Mouse (Mus musculus): ENCODE data around the gene Birc6. TPM values are rescaled to one million over a fixed set of nuclear protein-coding genes. Genes with fewer than 3 reads are reported as not detected.

The Birc6 gene
- polyA plus RNA-seq, 1 experiment, result 120 TPM

GRCm38 (mm10) chr17:74711627-74712026 lies 183.5 kb downstream of the Birc6 start:
- Histone ChIP-seq H3K4me3 (replicated peaks; ENCODE audit: insufficient read depth, low read depth, low read length) (no peak overlapping the region), H3K27ac (ENCODE audit: insufficient read depth, low read length) (no peak overlapping the region), H3K4me1 (ENCODE audit: control insufficient read depth, insufficient read depth, low read length) (no peaks in the 10 kb centered on the region), H3K27me3 (ENCODE audit: control insufficient read depth, insufficient read depth, low read length) (no peaks in the 10 kb centered on the region)
- 90% methylated on average over 8 of the region's 8 CpGs for WGBS
- no peak for TF ChIP-seq CTCF (IDR thresholded peaks at IDR 0.05; ENCODE audit: borderline replicate concordance, insufficient read depth, low read depth, low read length)
- no peak for TF ChIP-seq POLR2A (IDR thresholded peaks at IDR 0.05; ENCODE audit: borderline replicate concordance, insufficient read depth, low read length)
- DNase-seq, result no peak

- Histone ChIP-seq H3K27me3 (ENCODE audit: control insufficient read depth, insufficient read depth, low read length) (no peaks in the 10 kb centered on the region), H3K27ac (ENCODE audit: insufficient read depth, low read length) (no peak overlapping the region), H3K4me1 (ENCODE audit: control insufficient read depth, insufficient read depth, low read length) (no peaks in the 10 kb centered on the region), H3K4me3 (replicated peaks; ENCODE audit: insufficient read depth, low read depth, low read length) (no peak overlapping the region)
- TF ChIP-seq CTCF (IDR thresholded peaks at IDR 0.05; ENCODE audit: borderline replicate concordance, insufficient read depth, low read depth, low read length), result no peak
- TF ChIP-seq POLR2A (IDR thresholded peaks at IDR 0.05; ENCODE audit: borderline replicate concordance, insufficient read depth, low read length), result no peak
- 53% methylated on average over 3 of the region's 3 CpGs for WGBS
- DNase-seq, result no peak
These were observed 187.0 kb downstream of the Birc6 start for GRCm38 (mm10) chr17:74715128-74715527.

GRCm38 (mm10) chr17:74715724-74716123 lies 187.6 kb downstream of the Birc6 start:
- no peak for DNase-seq

GRCm38 (mm10) chr17:74716643-74717042 lies 188.5 kb downstream of the Birc6 start:
- TF ChIP-seq POLR2A (IDR thresholded peaks at IDR 0.05; ENCODE audit: borderline replicate concordance, insufficient read depth, low read length) (no peak), CTCF (IDR thresholded peaks at IDR 0.05; ENCODE audit: borderline replicate concordance, insufficient read depth, low read depth, low read length) (no peak)
- Histone ChIP-seq H3K4me3 (replicated peaks; ENCODE audit: insufficient read depth, low read depth, low read length) (no peak overlapping the region), H3K27ac (ENCODE audit: insufficient read depth, low read length) (no peak overlapping the region), H3K4me1 (ENCODE audit: control insufficient read depth, insufficient read depth, low read length) (no peaks in the 10 kb centered on the region), H3K27me3 (ENCODE audit: control insufficient read depth, insufficient read depth, low read length) (no peaks in the 10 kb centered on the region)
- no peak for DNase-seq
- WGBS, result 48% methylated on average over 3 of the region's 3 CpGs

More at GRCm38 (mm10) chr17:74715724-74716123, 187.6 kb downstream of the Birc6 start:
- no peak for TF ChIP-seq POLR2A (IDR thresholded peaks at IDR 0.05; ENCODE audit: borderline replicate concordance, insufficient read depth, low read length)
- no peak for TF ChIP-seq CTCF (IDR thresholded peaks at IDR 0.05; ENCODE audit: borderline replicate concordance, insufficient read depth, low read depth, low read length)
- Histone ChIP-seq H3K4me1 (ENCODE audit: control insufficient read depth, insufficient read depth, low read length) (no peaks in the 10 kb centered on the region), H3K4me3 (replicated peaks; ENCODE audit: insufficient read depth, low read depth, low read length) (no peak overlapping the region), H3K27me3 (ENCODE audit: control insufficient read depth, insufficient read depth, low read length) (no peaks in the 10 kb centered on the region), H3K27ac (ENCODE audit: insufficient read depth, low read length) (no peak overlapping the region)
- WGBS, result 56% methylated on average over 1 of the region's 1 CpGs

- no peak for TF ChIP-seq POLR2A (IDR thresholded peaks at IDR 0.05; ENCODE audit: borderline replicate concordance, insufficient read depth, low read length)
- TF ChIP-seq CTCF (IDR thresholded peaks at IDR 0.05; ENCODE audit: borderline replicate concordance, insufficient read depth, low read depth, low read length), result no peak
- Histone ChIP-seq H3K4me3 (replicated peaks; ENCODE audit: insufficient read depth, low read depth, low read length) (peak overlapping the region; percentile 87), H3K4me1 (ENCODE audit: control insufficient read depth, insufficient read depth, low read length) (no peaks in the 10 kb centered on the region), H3K27ac (ENCODE audit: insufficient read depth, low read length) (no peak overlapping the region), H3K27me3 (ENCODE audit: control insufficient read depth, insufficient read depth, low read length) (no peaks in the 10 kb centered on the region)
- no peak for DNase-seq
- WGBS, result 8% methylated on average over 14 of the region's 14 CpGs
These were observed 189.1 kb downstream of the Birc6 start for GRCm38 (mm10) chr17:74717091-74717617.

- under 1% methylated on average over 31 of the region's 31 CpGs for WGBS
- H3K27me3 ChIP-seq (ENCODE audit: control insufficient read depth, insufficient read depth, low read length), result no peaks in the 10 kb centered on the region
These were observed 189.6 kb downstream of the Birc6 start, which contains the start of gene Ttc27 for GRCm38 (mm10) chr17:74717618-74718151. Ttc27 (plus strand) TSS chr17:74717732.

GRCm38 (mm10) chr17:74732872-74733271 lies 204.8 kb downstream of the Birc6 start:
- no peaks in the 10 kb centered on the region for H3K4me1 ChIP-seq (ENCODE audit: control insufficient read depth, insufficient read depth, low read length)
- no peaks in the 10 kb centered on the region for H3K27me3 ChIP-seq (ENCODE audit: control insufficient read depth, insufficient read depth, low read length)
- no peak overlapping the region for H3K4me3 ChIP-seq (replicated peaks; ENCODE audit: insufficient read depth, low read depth, low read length)
- TF ChIP-seq CTCF (IDR thresholded peaks at IDR 0.05; ENCODE audit: borderline replicate concordance, insufficient read depth, low read depth, low read length), result no peak
- TF ChIP-seq POLR2A (IDR thresholded peaks at IDR 0.05; ENCODE audit: borderline replicate concordance, insufficient read depth, low read length), result no peak
- no peak overlapping the region for H3K27ac ChIP-seq (ENCODE audit: insufficient read depth, low read length)
- no peak for DNase-seq

More at GRCm38 (mm10) chr17:74717618-74718151, 189.6 kb downstream of the Birc6 start, which contains the start of gene Ttc27:
- no peak for TF ChIP-seq CTCF (IDR thresholded peaks at IDR 0.05; ENCODE audit: borderline replicate concordance, insufficient read depth, low read depth, low read length)
- peak; percentile 87 for TF ChIP-seq POLR2A (IDR thresholded peaks at IDR 0.05; ENCODE audit: borderline replicate concordance, insufficient read depth, low read length)
- Histone ChIP-seq H3K4me3 (replicated peaks; ENCODE audit: insufficient read depth, low read depth, low read length) (peak within 1 kb of the TSS; percentile 87), H3K27ac (ENCODE audit: insufficient read depth, low read length) (no peak within 1 kb of the TSS), H3K4me1 (ENCODE audit: control insufficient read depth, insufficient read depth, low read length) (no peaks in the 10 kb centered on the region)
- peak; percentile 95 to 96 for DNase-seq

GRCm38 (mm10) chr17:74735392-74735791 lies 207.3 kb downstream of the Birc6 start:
- no peaks in the 10 kb centered on the region for H3K27me3 ChIP-seq (ENCODE audit: control insufficient read depth, insufficient read depth, low read length)
- WGBS, result 89% methylated on average over 11 of the region's 11 CpGs
- no peak overlapping the region for H3K27ac ChIP-seq (ENCODE audit: insufficient read depth, low read length)
- no peak overlapping the region for H3K4me3 ChIP-seq (replicated peaks; ENCODE audit: insufficient read depth, low read depth, low read length)
- TF ChIP-seq POLR2A (IDR thresholded peaks at IDR 0.05; ENCODE audit: borderline replicate concordance, insufficient read depth, low read length) (no peak), CTCF (IDR thresholded peaks at IDR 0.05; ENCODE audit: borderline replicate concordance, insufficient read depth, low read depth, low read length) (no peak)
- no peaks in the 10 kb centered on the region for H3K4me1 ChIP-seq (ENCODE audit: control insufficient read depth, insufficient read depth, low read length)
- DNase-seq, result no peak
